19 mouse cellular contexts compared by ENCODE assay signal in the genomic region with DNA sequence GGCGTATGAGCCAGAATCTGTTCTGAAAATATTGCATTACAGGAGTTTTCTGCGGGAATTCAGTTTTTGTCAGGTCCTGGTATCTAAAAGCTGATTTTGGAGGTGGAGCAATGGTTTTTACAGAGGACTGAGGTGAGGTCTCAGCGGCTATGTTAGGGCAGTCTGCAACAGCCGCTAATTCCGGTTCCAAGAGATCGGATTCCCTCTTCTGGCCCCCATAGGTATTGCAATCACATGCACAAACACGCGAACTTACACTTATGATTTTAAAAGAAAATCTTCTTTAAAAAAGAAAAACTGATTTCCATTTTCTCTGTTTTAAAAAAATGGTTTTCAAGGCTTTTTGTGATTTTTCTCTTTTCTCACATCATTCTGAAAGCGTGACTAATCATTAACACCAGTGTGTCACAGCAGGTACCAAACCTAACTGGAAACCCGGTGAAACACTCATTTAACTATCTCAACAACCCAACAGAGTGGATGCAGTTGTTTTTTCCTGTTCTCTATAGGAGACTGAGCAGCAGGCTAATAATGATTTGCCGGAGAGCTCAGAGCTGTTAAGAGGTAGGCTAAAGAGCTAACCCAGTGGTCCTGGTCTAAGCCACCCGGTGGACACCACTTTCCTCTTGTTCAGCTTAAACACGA.
A peak's percentile ranks its signal among the peaks of the same experiment; 100 is the strongest.
DNase-seq lines count a peak whose midpoint lies in the region; ATAC-seq and TF ChIP-seq lines count a peak whose summit lies in the region.
"Had no signal": no experiment of that assay in that cellular context is flagged by ENCODE, and none has a peak within 500 bp of the region (broad histone marks: within the 10 kb centered on the region; RNA-seq: fewer than 3 reads in every experiment).

No protein-coding gene starts in this region.

- no peaks in the 10 kb centered on the region for H3K4me1 ChIP-seq in midbrain, postnatal 0 days (ENCODE audit: insufficient read depth, low read length)
- no peaks in the 10 kb centered on the region for H3K4me1 ChIP-seq in midbrain, embryonic 15.5 days
- H3K4me1 ChIP-seq: heart, embryonic 10.5 days; lung, embryonic 15.5 days had no signal

- TF ChIP-seq CTCF in midbrain, postnatal 0 days (IDR thresholded peaks at IDR 0.05), result 0 out of 2 replicates have a peak, but pooled peaks have one; percentile 13

- 77% methylated on average over 13 of the region's 13 CpGs for WGBS in midbrain, postnatal 0 days
- 83% methylated on average over 13 of the region's 13 CpGs for WGBS in midbrain, embryonic 15.5 days

- no peak overlapping the region for H3K9ac ChIP-seq in midbrain, postnatal 0 days (replicated peaks; ENCODE audit: low read length, poor library complexity, severe bottlenecking)
- no peak overlapping the region for H3K9ac ChIP-seq in midbrain, embryonic 15.5 days
- H3K9ac ChIP-seq: lung, embryonic 15.5 days; midbrain, embryonic 12.5 days; neural tube, embryonic 13.5 days had no signal

- ATAC-seq in midbrain, postnatal 0 days (ENCODE audit: low FRiP score), result no peak
- no peak for ATAC-seq in midbrain, embryonic 15.5 days (replicated peaks)
- ATAC-seq in erythroblast, adult 5-6 weeks (replicated peaks; ENCODE audit: low FRiP score, poor library complexity, severe bottlenecking), result no peak

- no peak overlapping the region for H3K4me3 ChIP-seq in midbrain, postnatal 0 days (ENCODE audit: low read depth, low read length)
- no peak overlapping the region for H3K4me3 ChIP-seq in midbrain, embryonic 15.5 days
- H3K4me3 ChIP-seq: erythroblast, embryonic 14.5 days; heart, embryonic 10.5 days; hindbrain, embryonic 10.5 days; limb, embryonic 10.5 days; lung, embryonic 15.5 days; midbrain, embryonic 12.5 days; neural tube, embryonic 13.5 days had no signal

- no peaks in the 10 kb centered on the region for H3K9me3 ChIP-seq in midbrain, postnatal 0 days (ENCODE audit: low read length)
- no peaks in the 10 kb centered on the region for H3K9me3 ChIP-seq in midbrain, embryonic 15.5 days
- H3K9me3 ChIP-seq: heart, embryonic 10.5 days; hindbrain, embryonic 10.5 days; limb, embryonic 10.5 days; lung, embryonic 15.5 days; midbrain, embryonic 12.5 days; neural tube, embryonic 13.5 days had no signal

- no peak overlapping the region for H3K4me2 ChIP-seq in midbrain, postnatal 0 days (ENCODE audit: low read depth, low read length, poor library complexity, severe bottlenecking)
- H3K4me2 ChIP-seq in midbrain, embryonic 15.5 days, result no peak overlapping the region
- H3K4me2 ChIP-seq: lung, embryonic 15.5 days; midbrain, embryonic 12.5 days had no signal

- peak; percentile 51 for DNase-seq in kidney, adult 9 months
- DNase-seq in kidney, adult 11 months, result no peak
- no peak for DNase-seq in midbrain, postnatal 0 days (ENCODE audit: low spot score)
- peak; percentile 48 for DNase-seq in R1 (ENCODE audit: low read depth, low spot score)
- DNase-seq in testis, postnatal 10 days (ENCODE audit: low spot score), result no peak
- DNase-seq: adrenal gland, adult 2 months; cerebellum, adult 9-10 months; gastrocnemius, postnatal 36 days; spleen, adult 18-20 months; thymus, adult 18-20 months had no signal

- H3K27ac ChIP-seq in midbrain, postnatal 0 days (ENCODE audit: low read depth, low read length), result no peak overlapping the region
- H3K27ac ChIP-seq in midbrain, embryonic 15.5 days, result no peak overlapping the region
- H3K27ac ChIP-seq: heart, embryonic 10.5 days; hindbrain, embryonic 10.5 days; lung, embryonic 15.5 days; midbrain, embryonic 12.5 days had no signal

- H3K36me3 ChIP-seq in midbrain, postnatal 0 days (ENCODE audit: insufficient read depth, low read length), result no peaks in the 10 kb centered on the region
- H3K36me3 ChIP-seq in midbrain, embryonic 15.5 days (replicated peaks), result no peaks in the 10 kb centered on the region
- H3K36me3 ChIP-seq: heart, embryonic 10.5 days; hindbrain, embryonic 10.5 days; limb, embryonic 10.5 days; lung, embryonic 15.5 days; midbrain, embryonic 12.5 days; neural tube, embryonic 13.5 days had no signal

- H3K27me3 ChIP-seq in midbrain, postnatal 0 days (ENCODE audit: insufficient read depth, low read length), result no peaks in the 10 kb centered on the region
- no peaks in the 10 kb centered on the region for H3K27me3 ChIP-seq in midbrain, embryonic 15.5 days (replicated peaks)
- H3K27me3 ChIP-seq: lung, embryonic 15.5 days had no signal

Comparison
In these comparisons a context has a peak if more than half of its experiments do, and no peak if none do; other contexts are left out.
1. DNase-seq: peak in kidney, adult 9 months (single experiment) and R1 (single experiment); none in kidney, adult 11 months (single experiment), midbrain, postnatal 0 days (single experiment) and testis, postnatal 10 days (single experiment).